Mouse (Mus musculus): ENCODE results near the gene Asf1b.

Asf1b gene

GRCm38 (mm10) chr8:84010625-84011611, 55.6 kb downstream of the Asf1b start:
- peak; percentile 80 for DNase-seq (ENCODE audit: low read depth, low spot score)
- Histone ChIP-seq H3K27me3 (ENCODE audit: control insufficient read depth, insufficient read depth, low read length, poor library complexity, severe bottlenecking) (no peaks in the 10 kb centered on the region), H3K36me3 (ENCODE audit: control insufficient read depth, insufficient read depth, low read length, poor library complexity, severe bottlenecking) (no peaks in the 10 kb centered on the region)

DNA sequence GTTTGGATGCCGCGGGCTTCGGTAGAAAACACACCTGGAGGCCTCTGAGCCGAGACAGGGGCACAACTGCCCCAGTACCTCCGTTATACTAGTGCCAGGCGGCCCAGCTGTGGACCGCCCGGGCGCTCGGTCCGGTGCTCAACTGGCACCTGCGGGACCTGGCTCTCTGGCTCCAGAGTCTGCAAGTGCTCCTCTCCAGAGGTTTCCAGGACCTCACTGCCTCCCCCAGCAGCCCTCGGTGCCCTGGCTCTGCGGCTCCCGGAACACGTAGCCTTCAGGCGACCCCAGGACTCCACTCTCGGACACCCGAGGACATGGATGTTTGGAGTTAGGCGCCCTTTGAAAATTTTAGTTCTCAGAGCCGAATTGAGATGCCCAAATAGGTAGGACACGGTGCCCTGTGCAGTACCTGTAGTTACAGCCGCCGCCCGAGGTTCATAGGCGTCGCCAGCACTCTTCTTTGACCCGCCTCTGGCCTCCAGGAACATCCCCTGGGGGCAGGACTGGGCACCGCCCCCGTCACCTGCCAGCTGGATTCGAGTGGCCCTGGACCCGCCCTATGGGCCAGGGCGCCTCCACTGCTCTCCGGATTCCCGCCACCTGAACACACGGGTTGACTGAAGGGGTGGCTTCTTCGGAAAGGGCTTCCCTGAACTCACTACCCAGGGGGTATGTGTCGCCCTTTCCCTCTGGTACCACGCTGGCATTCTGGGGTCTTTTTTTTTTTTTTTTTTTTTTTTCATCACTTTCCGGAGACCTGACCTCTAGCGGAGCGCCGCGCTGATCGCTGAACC, 56.6 kb downstream of the Asf1b start, which contains the start of gene 2210011C24Rik:
Gene 2210011C24Rik, minus strand, starts transcription at position 467 of the 794 bp plus-strand sequence.
- Histone ChIP-seq H3K36me3 (ENCODE audit: control insufficient read depth, insufficient read depth, low read length, poor library complexity, severe bottlenecking) (no peaks in the 10 kb centered on the region), H3K27me3 (ENCODE audit: control insufficient read depth, insufficient read depth, low read length, poor library complexity, severe bottlenecking) (no peaks in the 10 kb centered on the region)
- DNase-seq (ENCODE audit: low read depth, low spot score) = peak; percentile 54

DNA sequence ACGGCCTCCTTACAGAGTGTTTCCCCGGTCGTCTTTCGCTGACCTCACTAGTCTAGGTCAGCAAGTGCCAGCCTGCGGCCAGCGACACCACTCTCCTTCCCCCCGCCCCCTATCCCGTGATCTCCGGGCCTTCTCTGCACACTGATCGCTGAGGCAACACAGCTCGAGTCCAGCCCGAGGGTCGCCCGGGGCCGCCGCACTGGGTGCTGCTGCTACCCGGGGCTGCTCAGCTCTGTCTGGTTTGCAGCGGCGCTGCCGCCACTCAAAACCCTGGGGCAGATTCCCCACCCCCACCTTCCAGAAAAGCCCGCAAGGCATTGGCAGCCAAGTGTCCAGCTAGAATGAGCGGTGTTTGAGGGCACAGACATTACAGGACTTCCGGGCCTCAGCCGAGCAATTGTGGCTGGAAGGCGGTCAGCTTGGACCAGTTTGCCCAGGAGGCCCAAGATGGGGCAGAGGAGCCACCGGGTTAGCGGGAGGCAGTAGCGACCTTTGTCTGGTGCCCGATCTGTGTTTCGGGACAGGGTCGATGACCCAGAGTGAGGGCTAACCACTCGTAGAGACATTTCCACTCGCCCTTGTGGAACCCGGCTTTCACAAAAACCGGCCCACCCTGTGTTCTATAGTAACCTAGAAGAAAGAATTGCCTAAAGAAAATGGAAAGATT, 57.3 kb downstream of the Asf1b start:
- Histone ChIP-seq H3K27me3 (ENCODE audit: control insufficient read depth, insufficient read depth, low read length, poor library complexity, severe bottlenecking) (no peaks in the 10 kb centered on the region), H3K36me3 (ENCODE audit: control insufficient read depth, insufficient read depth, low read length, poor library complexity, severe bottlenecking) (no peaks in the 10 kb centered on the region)
- DNase-seq (ENCODE audit: low read depth, low spot score) = peak; percentile 26

DNA sequence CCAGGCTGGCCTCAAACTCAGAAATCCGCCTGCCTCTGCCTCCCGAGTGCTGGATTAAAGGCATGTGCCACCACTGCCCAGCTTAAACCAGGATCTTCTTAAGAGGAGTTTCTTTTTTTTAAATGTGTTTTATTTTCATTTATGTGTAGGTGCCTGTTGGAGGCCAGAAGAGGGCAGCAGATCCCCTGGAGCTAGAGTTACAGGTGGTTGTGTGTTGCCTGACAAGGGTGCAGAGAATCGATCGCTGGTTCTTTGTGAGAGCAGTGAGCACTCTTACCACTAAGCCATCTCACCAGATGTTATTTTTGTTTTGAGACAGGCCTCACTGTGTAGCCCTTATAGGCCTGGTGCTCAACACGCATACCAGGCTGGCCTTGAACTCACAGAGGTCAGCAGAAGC, 60.5 kb downstream of the Asf1b start:
- DNase-seq (ENCODE audit: low read depth, low spot score) = no peak
- Histone ChIP-seq H3K27me3 (ENCODE audit: control insufficient read depth, insufficient read depth, low read length, poor library complexity, severe bottlenecking) (no peaks in the 10 kb centered on the region), H3K36me3 (ENCODE audit: control insufficient read depth, insufficient read depth, low read length, poor library complexity, severe bottlenecking) (no peaks in the 10 kb centered on the region)

DNA sequence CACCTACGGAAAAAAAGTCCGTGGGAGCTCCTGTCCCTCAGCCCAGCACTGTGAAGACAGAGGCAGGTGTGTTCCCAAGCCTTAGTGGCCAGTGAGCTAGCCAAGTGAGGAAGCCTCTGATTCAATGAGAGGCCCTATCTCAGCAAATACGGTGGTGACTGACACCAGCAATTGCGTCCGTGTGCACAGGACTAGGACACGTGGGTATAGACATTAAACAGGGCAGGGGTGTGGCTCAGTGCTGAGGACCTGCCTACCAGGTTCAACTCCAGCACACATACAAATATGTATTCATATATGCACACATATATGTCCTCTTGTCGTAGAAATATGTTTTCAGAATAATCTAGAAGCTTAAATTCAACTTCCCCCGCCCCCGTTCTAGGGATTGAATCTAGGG, 64.4 kb downstream of the Asf1b start:
- Histone ChIP-seq H3K36me3 (ENCODE audit: control insufficient read depth, insufficient read depth, low read length, poor library complexity, severe bottlenecking) (no peaks in the 10 kb centered on the region), H3K27me3 (ENCODE audit: control insufficient read depth, insufficient read depth, low read length, poor library complexity, severe bottlenecking) (no peaks in the 10 kb centered on the region)
- DNase-seq (ENCODE audit: low read depth, low spot score) = no peak
